Mouse (Mus musculus) kidney, postnatal 36 days (tissue): ENCODE results near the gene Rgs8.

Experiments
- DNase-seq, 2 experiments: peaks; one replicate each; pipeline ENCODE4 v3.0.0; 2021 to 2022; ENCODE audit warnings: mixed read lengths in 2 of 2

Gene Rgs8

GRCm38 (mm10) chr1:153746728-153747127 lies 93.9 kb downstream of the Rgs8 start:
- peak; percentile 66 to 85 for DNase-seq

DNA sequence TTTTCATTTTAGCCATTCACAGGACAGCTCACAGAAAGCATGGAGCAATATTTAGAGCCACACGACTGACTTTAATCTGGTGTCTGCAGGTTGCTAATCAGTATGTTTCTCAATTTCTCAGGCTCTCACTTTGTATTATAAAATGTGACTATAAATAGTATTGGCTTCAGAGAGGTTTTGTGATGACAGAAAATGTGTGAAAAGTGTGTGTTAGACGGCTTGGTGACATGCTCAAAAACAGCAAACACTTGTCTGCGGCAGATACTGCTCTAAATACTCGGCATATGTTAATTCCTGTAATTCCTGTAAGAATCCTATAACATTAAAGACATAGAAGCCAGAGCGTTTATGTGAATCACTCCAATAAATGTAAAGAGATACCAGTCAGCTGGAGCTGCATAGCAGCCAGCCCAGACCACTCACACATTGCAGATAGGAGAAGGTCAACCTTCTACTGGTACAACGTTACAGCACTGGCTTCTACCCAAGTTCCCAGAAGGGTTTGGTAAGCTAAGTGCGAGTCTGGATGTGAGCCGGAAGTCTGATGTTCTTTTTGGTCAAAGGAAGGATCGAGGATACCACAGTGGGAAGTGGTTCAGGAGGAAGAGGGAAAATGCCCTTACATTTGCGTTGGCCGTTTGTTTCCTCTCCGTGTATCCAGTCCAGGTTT lies 95.2 kb downstream of the Rgs8 start:
- no peak for DNase-seq

DNA sequence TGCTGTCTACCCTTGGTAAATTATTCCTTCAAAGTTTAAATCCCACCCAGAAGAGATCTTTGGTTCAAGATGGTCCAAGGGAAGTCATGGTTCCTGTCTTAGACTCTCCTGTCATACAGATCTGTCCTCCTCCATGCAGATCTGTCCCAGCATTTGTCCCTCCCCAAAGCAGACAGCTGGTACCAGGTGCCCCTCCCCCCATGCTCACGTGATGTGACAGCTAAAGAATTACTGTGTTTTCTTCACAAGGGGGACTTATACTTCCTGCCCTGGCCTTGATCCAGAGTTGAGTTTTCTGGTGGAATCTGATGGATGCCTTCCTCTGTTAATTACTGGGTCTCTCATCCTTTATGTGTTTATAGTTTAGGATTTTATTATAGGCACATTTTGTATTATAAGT lies 95.7 kb downstream of the Rgs8 start:
- peak; percentile 65 to 80 for DNase-seq

DNA sequence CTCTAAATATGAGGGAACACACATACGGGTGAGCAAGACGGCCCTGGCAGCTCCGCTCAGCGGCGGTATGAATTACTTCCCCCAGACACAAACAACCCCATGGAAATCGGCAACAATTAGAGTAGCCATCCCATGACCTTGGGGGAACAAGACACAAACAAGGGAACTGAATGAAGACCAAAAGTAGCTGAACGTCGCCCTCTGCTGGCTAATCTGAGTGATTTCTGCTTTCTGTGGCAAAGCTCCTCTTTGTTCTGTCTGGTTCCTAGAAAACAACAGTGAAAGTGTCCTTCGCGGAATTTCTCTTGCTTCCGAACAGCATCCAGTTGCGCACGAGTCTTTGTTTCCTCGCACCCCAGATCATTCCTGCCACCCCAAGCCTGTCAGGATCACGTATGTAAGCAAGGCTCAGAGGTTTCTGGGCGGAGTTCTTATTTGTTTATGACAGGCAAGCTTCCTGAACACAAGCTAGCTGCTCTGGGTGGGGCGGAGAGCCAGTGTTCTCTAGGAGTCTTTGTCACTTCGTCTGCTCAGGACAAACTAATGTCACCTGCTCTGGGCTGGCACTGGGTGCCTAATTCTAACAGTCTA lies 96.5 kb downstream of the Rgs8 start, which contains the start of gene Rnasel:
Rnasel (plus strand) TSS at position 216 of the 591 bp plus-strand sequence.
- DNase-seq: peak; percentile 63 to 81
